Mouse (Mus musculus): ENCODE measurements at regions not wholly inside any gene's neighbourhood (a gene's known extent, or its start where the extent isn't known, plus 50 kb on each side); places are given as distances from the start of the nearest gene placed in this dataset.
A peak's percentile ranks its signal among the peaks of the same experiment; 100 is the strongest.

DNA sequence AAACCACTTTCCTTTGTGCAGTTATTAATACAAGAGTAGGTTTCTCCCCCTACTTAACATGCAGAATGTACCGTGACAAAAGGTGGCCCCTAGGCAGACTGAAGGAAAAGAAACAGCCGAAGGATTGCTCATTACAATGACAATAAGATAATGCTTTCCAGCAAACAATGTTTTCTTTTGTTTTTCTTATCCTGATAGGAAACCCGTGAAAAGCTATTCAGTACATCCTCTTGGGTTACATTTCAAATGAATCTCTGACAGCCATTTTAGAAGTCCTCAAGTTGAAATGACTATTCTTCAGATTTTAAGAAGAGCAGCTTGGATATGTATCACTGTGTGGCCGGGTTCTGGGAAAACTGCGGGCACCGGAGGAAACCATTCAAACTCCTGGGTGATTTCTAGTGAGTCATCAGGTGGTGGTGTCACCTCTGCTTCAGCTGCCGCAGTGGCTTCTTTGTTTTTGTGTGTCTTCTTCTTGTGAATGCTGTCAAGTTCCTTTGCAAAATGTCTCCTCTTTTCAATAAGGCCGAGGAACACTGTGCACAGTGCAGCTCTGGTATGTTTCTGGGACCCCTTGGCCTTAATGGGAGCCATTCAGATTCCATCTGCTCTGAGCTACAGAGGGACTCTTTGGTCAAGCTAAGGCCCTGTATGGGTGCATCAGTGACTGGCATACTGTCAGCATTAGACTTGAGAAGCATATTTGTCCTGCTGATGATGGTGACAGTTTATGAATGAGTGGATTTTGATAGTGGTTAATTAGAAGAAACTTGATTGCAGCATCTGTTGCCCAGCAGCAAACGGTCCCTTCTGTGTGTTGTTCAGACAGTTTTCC is 393.1 kb downstream of the Rnd3 start:
- H3K4me1 ChIP-seq (replicated peaks; ENCODE audit: control insufficient read depth, insufficient read depth, low read length) = peaks cover 12% of the 10 kb centered on the region; the same call in 1 of the 2 replicates
- H3K9me3 ChIP-seq (ENCODE audit: control insufficient read depth, low read length) = no peaks in the 10 kb centered on the region
- no peaks in the 10 kb centered on the region for H3K27me3 ChIP-seq (ENCODE audit: control insufficient read depth, insufficient read depth, low read length)
- DNase-seq (ENCODE audit: low spot score) = no peak
- no peak overlapping the region for H3K27ac ChIP-seq
- no peak overlapping the region for H3K9ac ChIP-seq
- 10% methylated on average over 9 of the region's 9 CpGs for WGBS
- no peaks in the 10 kb centered on the region for H3K36me3 ChIP-seq (replicated peaks; ENCODE audit: control insufficient read depth, insufficient read depth)
- H3K4me2 ChIP-seq (replicated peaks) = no peak overlapping the region
- H3K4me3 ChIP-seq (replicated peaks; ENCODE audit: low read length) = no peak overlapping the region
- peak; percentile 76; the same call in 1 of the 2 replicates for ATAC-seq (ENCODE audit: low FRiP score)

DNA sequence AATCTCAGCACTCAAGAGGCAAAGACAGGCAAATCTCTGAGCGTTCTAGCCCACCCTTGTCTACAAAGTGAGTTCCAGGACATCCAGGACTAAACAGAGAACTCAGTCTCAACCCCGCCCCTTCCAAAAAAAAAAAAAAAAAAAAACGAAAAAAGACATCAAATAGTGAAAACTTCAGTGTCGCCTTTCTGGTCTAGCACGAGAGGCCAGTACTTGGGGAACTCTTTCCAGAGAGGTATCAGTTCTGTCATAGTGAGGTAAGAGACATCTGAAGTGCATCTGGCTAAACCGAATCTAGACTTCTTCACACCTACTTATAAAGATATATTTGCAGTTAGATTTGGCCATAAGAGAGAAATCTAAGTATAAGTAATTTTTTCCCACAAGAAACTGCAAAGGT is 393.8 kb downstream of the Rnd3 start:
- H3K9me3 ChIP-seq (ENCODE audit: control insufficient read depth, low read length) = no peaks in the 10 kb centered on the region
- H3K9ac ChIP-seq = no peak overlapping the region
- DNase-seq (ENCODE audit: low spot score) = no peak
- no peak overlapping the region for H3K4me2 ChIP-seq (replicated peaks)
- H3K27ac ChIP-seq = no peak overlapping the region
- no peak overlapping the region for H3K4me3 ChIP-seq (replicated peaks; ENCODE audit: low read length)
- peaks cover 12% of the 10 kb centered on the region; the same call in 1 of the 2 replicates for H3K4me1 ChIP-seq (replicated peaks; ENCODE audit: control insufficient read depth, insufficient read depth, low read length)
- no peaks in the 10 kb centered on the region for H3K27me3 ChIP-seq (ENCODE audit: control insufficient read depth, insufficient read depth, low read length)
- WGBS = 33% methylated on average over 6 of the region's 6 CpGs
- no peaks in the 10 kb centered on the region for H3K36me3 ChIP-seq (replicated peaks; ENCODE audit: control insufficient read depth, insufficient read depth)
- ATAC-seq (ENCODE audit: low FRiP score) = no peak

DNA sequence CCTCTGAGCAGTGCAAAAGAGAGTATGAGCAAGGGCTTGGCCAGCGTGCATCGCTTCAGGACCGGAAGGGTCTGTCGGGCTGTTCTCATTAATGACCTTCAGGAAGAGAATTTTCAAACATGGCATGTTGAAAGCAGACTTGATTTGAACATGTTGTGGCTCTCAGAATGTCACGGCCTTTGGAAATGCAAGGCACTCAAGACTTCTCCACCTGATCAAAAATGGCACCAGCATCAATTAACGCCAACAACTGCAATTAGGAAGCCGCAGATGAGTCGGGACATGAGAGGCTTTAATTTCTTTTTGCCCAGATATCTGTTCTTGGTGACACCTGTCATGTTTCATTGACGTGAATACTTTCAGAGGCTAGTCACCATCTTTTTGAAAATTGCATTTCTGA is 396.5 kb downstream of the Rnd3 start:
- no peak overlapping the region for H3K9ac ChIP-seq
- H3K27ac ChIP-seq = no peak overlapping the region
- peaks cover 12% of the 10 kb centered on the region; the same call in 1 of the 2 replicates for H3K4me1 ChIP-seq (replicated peaks; ENCODE audit: control insufficient read depth, insufficient read depth, low read length)
- no peak overlapping the region for H3K4me2 ChIP-seq (replicated peaks)
- no peak for ATAC-seq (ENCODE audit: low FRiP score)
- no peak for DNase-seq (ENCODE audit: low spot score)
- H3K36me3 ChIP-seq (replicated peaks; ENCODE audit: control insufficient read depth, insufficient read depth) = no peaks in the 10 kb centered on the region
- WGBS = 65% methylated on average over 9 of the region's 9 CpGs
- no peaks in the 10 kb centered on the region for H3K9me3 ChIP-seq (ENCODE audit: control insufficient read depth, low read length)
- H3K4me3 ChIP-seq (replicated peaks; ENCODE audit: low read length) = no peak overlapping the region
- no peaks in the 10 kb centered on the region for H3K27me3 ChIP-seq (ENCODE audit: control insufficient read depth, insufficient read depth, low read length)

DNA sequence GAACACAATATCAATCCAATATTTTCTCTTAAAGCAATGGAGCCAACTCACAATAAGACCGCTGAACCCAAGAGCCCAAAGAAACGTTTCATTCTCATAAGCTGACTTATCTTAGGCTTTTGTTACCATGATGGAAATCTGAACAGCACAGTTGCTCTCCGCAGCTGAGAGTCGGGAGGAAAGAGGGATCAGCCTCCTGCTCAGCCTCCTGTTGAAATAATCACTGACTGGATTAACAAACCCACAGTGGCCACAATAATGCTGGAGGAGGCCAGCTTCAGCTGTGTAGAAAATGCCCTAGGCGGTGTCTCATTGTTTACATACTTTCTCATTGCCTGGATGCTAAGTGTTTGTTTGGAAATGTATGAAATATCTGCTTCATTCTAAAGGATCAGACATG is 398.1 kb downstream of the Rnd3 start:
- no peak overlapping the region for H3K4me2 ChIP-seq (replicated peaks)
- H3K36me3 ChIP-seq (replicated peaks; ENCODE audit: control insufficient read depth, insufficient read depth) = no peaks in the 10 kb centered on the region
- 60% methylated on average over 5 of the region's 5 CpGs for WGBS
- peaks cover 5% of the 10 kb centered on the region; the same call in 1 of the 2 replicates for H3K4me1 ChIP-seq (replicated peaks; ENCODE audit: control insufficient read depth, insufficient read depth, low read length)
- H3K27ac ChIP-seq = no peak overlapping the region
- H3K27me3 ChIP-seq (ENCODE audit: control insufficient read depth, insufficient read depth, low read length) = no peaks in the 10 kb centered on the region
- H3K4me3 ChIP-seq (replicated peaks; ENCODE audit: low read length) = no peak overlapping the region
- no peaks in the 10 kb centered on the region for H3K9me3 ChIP-seq (ENCODE audit: control insufficient read depth, low read length)
- ATAC-seq (ENCODE audit: low FRiP score) (no peak), DNase-seq (ENCODE audit: low spot score) (no peak)
- H3K9ac ChIP-seq = no peak overlapping the region

DNA sequence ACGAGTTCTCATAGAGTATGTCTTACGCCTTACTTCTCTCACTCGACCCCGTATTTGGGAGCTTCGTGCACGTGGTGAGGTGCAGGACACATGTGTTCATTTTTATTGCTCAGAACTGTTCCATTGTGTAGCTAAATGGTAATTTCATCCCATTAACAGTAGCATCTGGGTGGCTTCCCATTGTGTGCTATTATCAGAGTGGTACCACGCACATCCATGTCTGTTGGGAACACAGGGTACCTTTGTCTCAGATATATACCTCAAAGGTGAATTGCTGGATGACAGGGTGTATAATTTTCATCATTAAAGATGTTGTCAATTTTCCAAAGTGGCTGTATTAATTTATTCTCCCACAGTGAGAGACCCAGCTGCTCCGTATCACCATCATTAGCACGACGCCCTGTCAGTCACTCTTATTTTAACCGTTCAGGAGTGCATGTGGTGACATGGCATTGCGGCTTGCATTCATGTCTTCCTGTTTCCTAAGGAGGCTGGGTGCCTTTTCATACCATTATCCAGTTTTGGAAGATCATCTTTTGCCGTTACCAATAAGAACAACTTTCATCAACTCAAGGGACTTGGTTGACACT is 404.2 kb downstream of the Rnd3 start:
- 39% methylated on average over 13 of the region's 13 CpGs for WGBS
- no peaks in the 10 kb centered on the region for H3K27me3 ChIP-seq (ENCODE audit: control insufficient read depth, insufficient read depth, low read length)
- H3K9me3 ChIP-seq (ENCODE audit: control insufficient read depth, low read length) = no peaks in the 10 kb centered on the region
- no peak overlapping the region for H3K4me3 ChIP-seq (replicated peaks; ENCODE audit: low read length)
- no peak overlapping the region for H3K9ac ChIP-seq
- no peak overlapping the region for H3K27ac ChIP-seq
- H3K36me3 ChIP-seq (replicated peaks; ENCODE audit: control insufficient read depth, insufficient read depth) = no peaks in the 10 kb centered on the region
- 0 out of 2 replicates have a peak, but pooled peaks cover 3% of the 10 kb centered on the region for H3K4me1 ChIP-seq (replicated peaks; ENCODE audit: control insufficient read depth, insufficient read depth, low read length)
- H3K4me2 ChIP-seq (replicated peaks) = no peak overlapping the region
- ATAC-seq (ENCODE audit: low FRiP score) = peak; percentile 62; the same call in 1 of the 2 replicates
- DNase-seq (ENCODE audit: low spot score) = no peak

DNA sequence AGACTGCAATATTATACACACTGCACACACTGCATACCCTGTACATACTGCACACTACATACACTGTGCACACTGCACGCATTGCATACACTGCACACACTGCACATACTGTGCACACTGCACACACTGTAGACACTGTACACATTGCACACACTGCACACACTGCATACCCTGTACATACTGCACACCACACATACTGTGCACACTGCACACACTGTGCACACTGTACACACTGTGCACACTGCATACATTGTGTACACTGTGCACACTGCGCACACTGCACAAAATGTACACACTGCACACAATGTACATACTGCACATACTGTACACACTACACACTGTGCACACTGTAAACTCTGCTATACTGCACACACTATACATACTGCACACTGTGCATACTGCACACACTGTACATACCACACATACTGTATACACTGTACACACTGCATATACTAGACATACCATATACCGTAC is 405.1 kb downstream of the Rnd3 start:
- no peak overlapping the region for H3K9ac ChIP-seq
- no peak overlapping the region for H3K4me3 ChIP-seq (replicated peaks; ENCODE audit: low read length)
- H3K4me1 ChIP-seq (replicated peaks; ENCODE audit: control insufficient read depth, insufficient read depth, low read length) = 0 out of 2 replicates have a peak, but pooled peaks cover 4% of the 10 kb centered on the region
- H3K27ac ChIP-seq = no peak overlapping the region
- no peaks in the 10 kb centered on the region for H3K36me3 ChIP-seq (replicated peaks; ENCODE audit: control insufficient read depth, insufficient read depth)
- no peaks in the 10 kb centered on the region for H3K9me3 ChIP-seq (ENCODE audit: control insufficient read depth, low read length)
- DNase-seq (ENCODE audit: low spot score) (no peak), ATAC-seq (ENCODE audit: low FRiP score) (peak; percentile 65; the same call in 1 of the 2 replicates)
- H3K4me2 ChIP-seq (replicated peaks) = no peak overlapping the region
- 97% methylated on average over 3 of the region's 3 CpGs for WGBS
- no peaks in the 10 kb centered on the region for H3K27me3 ChIP-seq (ENCODE audit: control insufficient read depth, insufficient read depth, low read length)

DNA sequence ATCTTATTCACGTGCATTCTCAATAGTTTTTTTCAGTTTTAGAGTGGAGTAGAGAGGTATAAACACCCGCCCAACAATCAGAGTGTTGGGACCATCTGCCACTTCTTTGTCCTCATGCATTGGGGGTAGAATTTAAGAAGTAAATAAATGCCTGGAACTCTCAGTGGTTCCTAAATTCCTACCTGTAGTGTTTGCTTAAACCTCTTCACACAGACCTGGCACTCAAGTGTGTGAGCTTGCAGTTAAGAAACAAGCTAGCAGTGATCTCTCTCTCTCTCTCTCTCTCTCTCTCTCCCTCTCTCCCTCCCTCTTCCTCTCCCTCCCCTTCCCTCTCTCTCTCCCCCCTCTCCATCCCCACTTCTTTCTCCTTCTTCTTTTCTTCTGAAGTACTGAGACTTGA is 406.5 kb downstream of the Rnd3 start:
- ATAC-seq (ENCODE audit: low FRiP score) (no peak), DNase-seq (ENCODE audit: low spot score) (no peak)
- Histone ChIP-seq H3K4me1 (replicated peaks; ENCODE audit: control insufficient read depth, insufficient read depth, low read length) (peaks cover 18% of the 10 kb centered on the region), H3K36me3 (replicated peaks; ENCODE audit: control insufficient read depth, insufficient read depth) (no peaks in the 10 kb centered on the region), H3K27me3 (ENCODE audit: control insufficient read depth, insufficient read depth, low read length) (no peaks in the 10 kb centered on the region), H3K27ac (no peak overlapping the region), H3K4me3 (replicated peaks; ENCODE audit: low read length) (no peak overlapping the region), H3K9ac (no peak overlapping the region), H3K9me3 (ENCODE audit: control insufficient read depth, low read length) (no peaks in the 10 kb centered on the region), H3K4me2 (replicated peaks) (no peak overlapping the region)
- 60% methylated on average over 2 of the region's 2 CpGs for WGBS

DNA sequence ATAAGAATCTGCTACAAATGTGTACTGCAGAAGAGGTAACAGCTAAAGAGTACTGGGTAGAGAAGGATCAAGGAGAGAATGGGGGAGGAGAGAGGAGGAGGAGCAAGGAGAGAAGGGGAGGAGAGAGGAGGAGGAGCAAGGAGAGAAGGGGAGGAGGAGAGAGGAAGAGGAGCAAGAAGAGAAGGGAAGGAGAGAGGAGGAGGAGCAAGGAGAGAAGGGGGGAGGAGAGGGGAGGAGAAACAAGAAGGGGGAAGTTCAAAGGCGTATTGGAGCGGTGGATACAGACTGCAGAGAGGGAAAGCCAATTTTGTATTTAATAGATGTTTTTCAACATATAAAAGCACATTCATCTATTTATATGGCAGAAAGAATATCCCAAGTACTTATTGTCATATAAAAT is 407.6 kb downstream of the Rnd3 start:
- WGBS = 74% methylated on average over 2 of the region's 2 CpGs

DNA sequence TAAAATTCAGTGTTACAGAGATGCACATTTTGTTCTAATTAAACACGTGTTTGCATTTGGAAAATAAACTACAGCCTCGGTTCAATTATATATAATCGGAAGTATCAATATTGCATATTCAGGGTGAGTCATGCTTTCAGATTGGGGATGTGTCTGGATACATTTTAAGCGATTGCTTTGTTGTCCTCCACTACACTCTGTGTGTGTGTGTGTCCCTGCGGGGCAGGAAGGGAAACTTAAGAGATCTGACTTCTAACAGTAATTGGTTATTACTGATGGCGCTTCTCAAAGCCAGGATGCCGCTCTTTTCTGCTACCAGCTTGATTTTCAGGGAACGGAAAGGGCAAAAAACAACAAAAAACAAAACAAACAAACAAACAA is 409.3 kb downstream of the Rnd3 start:
- no peak for ATAC-seq (ENCODE audit: low FRiP score)
- no peaks in the 10 kb centered on the region for H3K9me3 ChIP-seq (ENCODE audit: control insufficient read depth, low read length)
- no peak for DNase-seq (ENCODE audit: low spot score)
- H3K27me3 ChIP-seq (ENCODE audit: control insufficient read depth, insufficient read depth, low read length) = no peaks in the 10 kb centered on the region
- no peak overlapping the region for H3K9ac ChIP-seq
- peaks cover 22% of the 10 kb centered on the region for H3K4me1 ChIP-seq (replicated peaks; ENCODE audit: control insufficient read depth, insufficient read depth, low read length)
- no peaks in the 10 kb centered on the region for H3K36me3 ChIP-seq (replicated peaks; ENCODE audit: control insufficient read depth, insufficient read depth)
- 47% methylated on average over 8 of the region's 8 CpGs for WGBS
- H3K4me2 ChIP-seq (replicated peaks) = no peak overlapping the region
- H3K27ac ChIP-seq = no peak overlapping the region
- no peak overlapping the region for H3K4me3 ChIP-seq (replicated peaks; ENCODE audit: low read length)

More for the DNA sequence above, 407.6 kb downstream of the Rnd3 start:
- Histone ChIP-seq H3K36me3 (replicated peaks; ENCODE audit: control insufficient read depth, insufficient read depth) (no peaks in the 10 kb centered on the region), H3K4me2 (replicated peaks) (no peak overlapping the region), H3K27ac (no peak overlapping the region), H3K4me3 (replicated peaks; ENCODE audit: low read length) (no peak overlapping the region), H3K9me3 (ENCODE audit: control insufficient read depth, low read length) (no peaks in the 10 kb centered on the region), H3K9ac (no peak overlapping the region), H3K4me1 (replicated peaks; ENCODE audit: control insufficient read depth, insufficient read depth, low read length) (peaks cover 22% of the 10 kb centered on the region), H3K27me3 (ENCODE audit: control insufficient read depth, insufficient read depth, low read length) (no peaks in the 10 kb centered on the region)
- DNase-seq (ENCODE audit: low spot score) = no peak
- no peak for ATAC-seq (ENCODE audit: low FRiP score)
